Mouse (Mus musculus): ENCODE results near the gene Jak3.

Jak3 gene

GRCm38 (mm10) chr8:71665331-71666130 is 10.6 kb upstream of the Jak3 start:
- DNase-seq = peak in 1 of 2 experiments; percentile 55

GRCm38 (mm10) chr8:71666855-71667254 is 9.2 kb upstream of the Jak3 start:
- DNase-seq = no peak

GRCm38 (mm10) chr8:71667256-71667655 is 8.8 kb upstream of the Jak3 start:
- DNase-seq = no peak

DNA sequence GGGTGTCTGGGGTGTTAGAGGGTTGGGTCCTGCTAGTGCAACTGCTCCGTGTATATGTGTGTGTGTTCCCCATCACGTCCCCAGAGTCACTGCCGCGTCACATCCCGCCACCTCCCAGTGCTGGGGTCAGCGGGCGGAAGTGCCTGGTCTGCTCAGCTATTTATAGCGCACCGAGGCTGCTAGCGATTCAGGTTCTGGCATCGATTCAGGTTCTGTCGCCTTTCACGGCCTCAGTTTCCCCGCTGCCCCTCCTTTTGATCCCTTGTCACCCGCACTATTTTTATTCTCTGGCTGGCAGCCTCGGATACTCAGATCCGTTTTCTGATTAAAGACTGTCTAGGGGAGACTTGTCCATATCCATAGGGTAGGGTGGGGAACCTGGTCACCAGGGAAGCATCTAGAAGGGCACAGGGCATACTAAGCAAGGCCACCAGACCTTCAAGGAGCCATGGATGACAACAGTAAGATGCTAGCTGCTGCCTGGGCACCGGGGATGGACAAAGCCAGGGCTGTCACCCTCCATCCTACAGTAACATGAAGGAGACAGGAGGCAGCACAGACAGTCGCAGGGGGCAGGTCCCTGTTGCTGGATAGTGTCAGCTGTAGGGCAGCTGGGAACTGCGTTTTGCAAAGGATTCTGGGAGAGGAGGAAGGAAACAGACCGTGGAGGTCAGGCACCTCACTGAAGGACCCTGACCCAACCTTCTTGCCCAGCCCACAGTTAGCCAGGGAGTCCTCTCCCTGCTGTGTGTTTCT is 7.7 kb upstream of the Jak3 start:
- DNase-seq = peak in 1 of 2 experiments; percentile 39

- no peak for DNase-seq
Observed at GRCm38 (mm10) chr8:71670198-71670597, 5.9 kb upstream of the Jak3 start.

DNA sequence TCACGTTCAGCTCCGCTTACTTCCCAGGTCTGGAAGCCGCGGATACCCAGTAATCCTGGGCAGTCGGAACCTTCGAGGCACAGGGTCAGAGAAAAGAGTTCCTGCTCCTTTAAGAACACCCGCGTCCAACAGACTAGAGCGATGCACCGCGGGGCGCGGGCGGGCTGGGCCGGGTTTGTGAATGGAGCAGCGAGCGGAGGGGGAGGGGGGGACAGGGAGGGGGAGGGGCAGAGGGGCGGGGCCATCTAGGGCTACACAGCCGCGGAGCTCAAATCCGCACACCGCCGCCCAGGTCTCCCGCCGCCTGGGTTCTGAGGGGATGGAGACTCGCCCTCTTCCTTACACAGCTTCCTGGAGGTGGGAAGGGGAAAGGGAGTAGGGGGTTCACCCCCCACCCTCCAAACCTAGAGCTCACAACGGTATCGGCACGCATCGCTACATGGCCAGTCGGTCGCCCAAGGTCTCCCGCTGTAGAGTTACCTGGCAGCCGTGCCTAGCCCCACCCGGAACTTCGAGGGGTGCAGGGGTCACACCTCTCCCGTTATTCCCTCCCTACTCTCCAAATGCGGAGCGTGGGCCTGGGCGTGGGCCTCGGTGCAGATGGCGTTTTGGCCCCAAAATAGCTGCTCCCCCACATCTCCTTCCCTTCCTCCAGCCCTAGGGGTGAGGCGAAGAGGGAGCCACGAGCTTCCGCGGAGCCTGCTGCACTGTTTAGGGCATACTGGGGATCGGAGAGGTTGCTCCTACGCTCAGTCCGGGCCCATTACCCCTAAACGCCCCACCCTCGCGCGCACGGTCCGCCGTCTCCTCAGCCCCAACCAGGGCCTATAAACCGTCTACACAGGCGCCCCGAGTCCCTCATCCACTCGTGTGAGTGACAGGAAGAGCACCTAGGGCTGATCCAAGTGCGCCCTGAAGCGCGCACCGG is 5.2 kb upstream of the Jak3 start:
- no peak for DNase-seq

GRCm38 (mm10) chr8:71671549-71671965 is 4.5 kb upstream of the Jak3 start, which contains the start of gene Unc13a:
Gene Unc13a, minus strand, starts transcription at chr8:71671757.
- peak; percentile 71 for DNase-seq

DNA sequence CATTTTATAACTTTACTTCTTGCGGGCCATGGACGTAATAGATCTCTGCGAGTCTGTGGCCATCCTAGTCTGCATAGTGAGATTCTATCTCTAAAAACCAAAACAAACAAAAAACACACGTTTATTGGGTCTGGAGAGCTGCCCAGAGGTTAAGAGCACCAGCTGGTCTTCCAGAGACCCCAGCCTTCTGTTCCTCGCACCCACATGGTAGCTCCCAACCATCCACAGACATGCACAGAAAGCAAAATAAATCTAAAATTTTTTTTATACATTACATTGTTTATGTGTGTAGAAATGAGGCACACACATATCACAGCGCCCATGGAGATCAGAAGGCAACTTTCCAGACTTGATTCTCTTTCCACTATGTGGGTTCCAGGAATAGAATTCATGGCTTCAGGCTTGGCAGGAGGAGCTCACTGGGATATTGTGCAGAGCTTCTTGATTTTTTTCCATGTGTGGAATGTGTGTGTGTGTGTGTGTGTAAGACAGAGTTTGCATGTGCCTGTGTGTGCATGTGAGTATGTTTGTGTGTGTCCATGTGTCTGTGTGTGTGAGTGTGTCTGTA is 3.8 kb upstream of the Jak3 start:
- DNase-seq = no peak

DNA sequence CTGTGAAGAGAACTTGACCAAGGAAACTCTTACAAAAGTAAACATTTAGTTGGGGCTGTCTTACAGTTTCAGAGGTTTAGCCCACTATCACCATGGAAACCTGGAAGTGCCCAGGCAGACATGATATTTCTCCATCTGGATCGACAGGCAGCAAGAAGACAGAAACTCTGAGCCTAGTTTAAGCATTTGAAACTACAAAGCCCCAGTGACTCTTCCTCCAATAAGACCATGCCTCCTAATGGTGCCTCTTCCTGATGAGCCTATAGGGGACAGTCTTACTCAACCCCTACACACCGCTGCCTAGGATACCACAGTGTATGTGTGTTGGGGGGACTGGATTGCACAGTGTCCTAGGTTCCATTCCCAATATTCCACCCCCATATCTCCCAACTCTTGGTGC is 2.0 kb upstream of the Jak3 start:
- DNase-seq = no peak

- DNase-seq = no peak
Observed at GRCm38 (mm10) chr8:71675456-71676019, 558 bp upstream of the Jak3 start.

GRCm38 (mm10) chr8:71676803-71677202 is 707 bp downstream of the Jak3 start:
- DNase-seq = no peak

GRCm38 (mm10) chr8:71677555-71677954 is 1.5 kb downstream of the Jak3 start:
- no peak for DNase-seq

DNA sequence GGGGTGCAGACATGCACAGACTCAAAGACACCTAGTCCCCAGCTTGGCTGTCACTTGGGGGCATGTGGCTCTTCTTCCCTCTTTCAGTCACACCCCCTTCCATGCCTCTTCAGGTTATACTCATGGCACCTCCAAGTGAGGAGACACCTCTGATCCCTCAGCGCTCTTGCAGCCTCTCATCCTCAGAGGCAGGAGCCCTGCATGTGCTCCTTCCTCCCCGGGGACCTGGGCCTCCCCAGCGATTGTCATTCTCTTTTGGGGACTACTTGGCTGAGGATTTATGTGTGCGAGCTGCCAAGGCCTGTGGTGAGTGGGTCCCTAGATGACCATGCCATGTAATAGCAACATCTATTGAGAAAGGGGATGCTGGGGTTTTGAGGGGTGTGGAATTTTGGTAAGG is 2.1 kb downstream of the Jak3 start:
- no peak for DNase-seq

- no peak for DNase-seq
Observed at GRCm38 (mm10) chr8:71679116-71679515, 3.0 kb downstream of the Jak3 start.

DNA sequence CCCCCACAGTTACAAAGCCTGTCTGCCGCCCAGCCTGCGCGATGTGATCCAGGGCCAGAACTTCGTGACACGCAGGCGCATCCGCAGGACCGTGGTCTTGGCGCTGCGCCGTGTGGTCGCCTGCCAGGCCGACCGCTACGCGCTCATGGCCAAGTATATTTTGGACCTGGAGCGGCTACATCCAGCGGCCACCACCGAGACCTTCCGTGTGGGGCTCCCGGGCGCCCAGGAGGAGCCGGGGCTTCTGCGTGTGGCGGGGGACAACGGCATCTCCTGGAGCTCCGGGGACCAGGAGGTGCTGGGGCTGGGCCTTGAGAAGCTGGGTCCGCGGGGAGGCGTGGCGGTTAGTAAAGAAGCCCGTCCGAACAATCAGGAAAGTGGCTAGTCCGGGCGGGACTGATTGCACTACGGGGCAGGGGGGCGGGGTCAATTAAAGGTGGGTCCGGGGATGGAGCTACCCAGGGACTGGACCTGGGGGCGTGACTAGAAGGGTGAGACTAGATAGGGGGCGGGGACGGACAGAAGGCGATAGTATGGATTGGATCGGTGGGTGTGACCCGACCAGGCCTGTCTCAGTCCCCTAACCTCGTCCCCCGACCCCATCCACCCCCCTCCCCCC is 3.6 kb downstream of the Jak3 start:
- DNase-seq = no peak

- DNase-seq = no peak
Observed at GRCm38 (mm10) chr8:71680471-71680870, 4.4 kb downstream of the Jak3 start.

- DNase-seq = no peak
Observed at GRCm38 (mm10) chr8:71681369-71681915, 5.3 kb downstream of the Jak3 start.

GRCm38 (mm10) chr8:71682832-71683231 is 6.7 kb downstream of the Jak3 start:
- DNase-seq = no peak

DNA sequence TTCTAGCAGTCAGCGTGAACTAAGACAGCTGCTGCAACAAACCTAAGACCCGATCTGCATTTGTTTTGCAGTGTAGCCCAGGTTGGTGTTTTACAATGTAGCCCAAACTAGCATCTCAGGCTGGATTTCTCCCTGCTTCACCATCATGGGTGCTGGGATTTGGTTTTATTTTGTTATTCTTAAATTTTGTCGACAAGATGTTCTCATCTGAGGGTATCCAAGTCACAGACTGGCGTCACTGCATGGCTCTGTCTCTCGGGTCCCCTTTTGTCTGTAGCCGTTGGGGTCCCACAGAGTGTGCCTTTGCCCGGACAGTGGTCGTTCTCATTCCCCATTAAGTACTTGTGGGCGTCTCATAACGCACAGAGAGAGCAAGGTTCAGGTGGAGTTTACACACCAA is 8.6 kb downstream of the Jak3 start:
- no peak for DNase-seq

GRCm38 (mm10) chr8:71685573-71685972 is 9.5 kb downstream of the Jak3 start:
- DNase-seq = no peak

- no peak for DNase-seq
Observed at GRCm38 (mm10) chr8:71686143-71686734, 10.1 kb downstream of the Jak3 start.
